Mouse (Mus musculus): ENCODE results near the gene Gm17455. TPM values are rescaled to one million over a fixed set of nuclear protein-coding genes. Genes with fewer than 3 reads are reported as not detected.

Gene Gm17455
- total RNA-seq, 2 experiments from 2014 or later = 0.44 to 1.3 TPM

DNA sequence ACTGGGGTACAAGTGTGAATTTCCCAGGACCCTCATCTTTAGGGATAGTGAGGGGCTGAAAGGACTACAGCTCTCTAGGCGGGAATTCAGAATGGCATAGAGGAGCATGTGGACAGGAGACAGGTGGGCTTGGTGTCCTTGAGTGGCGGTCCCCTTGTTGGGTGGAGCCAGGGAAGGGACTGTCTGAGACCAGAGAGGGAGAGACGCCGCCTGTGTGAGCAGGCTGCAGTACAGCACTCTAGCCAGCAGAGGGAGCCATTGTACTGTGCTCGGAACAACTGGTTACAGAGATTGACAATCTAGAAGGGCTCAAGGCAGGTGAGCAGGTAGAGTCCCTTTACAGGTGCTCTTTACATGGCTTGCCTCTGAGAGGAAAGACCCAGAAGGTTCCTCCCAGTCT lies 8.3 kb downstream of the Gm17455 start:
- intact Hi-C loops (cut with DNase I) = loop anchor here (2.0 kb wide), 2 partner anchors 61 to 349 kb away; partner anchors contain the start of gene Vsir
- DNase-seq (ENCODE audit: low spot score in 2 of 2) = peak; percentile 57 to 70

DNA sequence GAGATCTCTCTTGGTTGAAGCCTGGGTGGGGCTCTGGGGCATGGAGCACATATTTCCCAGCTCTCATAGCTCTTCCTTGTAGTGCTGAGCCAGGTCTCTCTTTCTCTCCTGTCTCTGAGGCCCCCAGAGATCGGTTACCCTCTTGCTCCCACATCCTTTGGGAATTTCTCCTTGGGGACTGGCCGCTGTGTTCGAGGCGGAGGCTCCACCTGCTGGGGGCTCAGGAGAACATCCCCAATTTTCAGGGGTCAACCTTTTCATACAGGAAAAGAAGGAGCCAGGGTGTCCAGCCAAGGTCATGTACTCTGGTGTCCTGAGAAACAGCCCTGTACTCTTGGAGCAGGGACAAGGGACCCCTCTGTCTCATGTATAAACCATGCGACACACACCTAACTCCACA lies 12.3 kb downstream of the Gm17455 start:
- intact Hi-C loops (cut with DNase I) = loop anchor here (1.0 to 10.0 kb wide), 2 partner anchors 106 to 267 kb away; no protein-coding TSS in a partner anchor
- no peak for DNase-seq (ENCODE audit: low spot score in 2 of 2)

DNA sequence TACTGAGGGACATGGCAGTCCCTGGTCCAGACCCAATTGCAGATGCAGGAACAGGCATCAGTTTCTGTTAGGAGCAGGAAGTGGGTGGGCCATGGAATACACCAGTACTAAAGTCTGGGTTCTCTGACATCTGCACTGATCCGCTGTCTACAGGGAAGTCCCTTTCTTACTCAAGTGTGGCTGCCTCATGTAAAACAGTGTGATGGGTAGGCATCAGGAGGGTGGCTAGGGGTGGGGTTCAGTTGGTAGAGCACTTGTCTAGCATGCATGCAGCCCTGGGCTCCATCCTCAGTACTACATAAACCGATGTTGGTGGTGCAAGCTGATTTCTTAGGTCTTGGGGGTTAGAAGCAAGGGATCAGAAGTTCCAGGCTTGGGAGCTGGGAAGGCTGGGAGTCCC lies 14.2 kb downstream of the Gm17455 start:
- DNase-seq (ENCODE audit: low spot score in 2 of 2) = no peak
- intact Hi-C loops (cut with DNase I) = loop anchor here (10.0 kb wide), 1 partner anchor 269 kb away; no protein-coding TSS in a partner anchor

DNA sequence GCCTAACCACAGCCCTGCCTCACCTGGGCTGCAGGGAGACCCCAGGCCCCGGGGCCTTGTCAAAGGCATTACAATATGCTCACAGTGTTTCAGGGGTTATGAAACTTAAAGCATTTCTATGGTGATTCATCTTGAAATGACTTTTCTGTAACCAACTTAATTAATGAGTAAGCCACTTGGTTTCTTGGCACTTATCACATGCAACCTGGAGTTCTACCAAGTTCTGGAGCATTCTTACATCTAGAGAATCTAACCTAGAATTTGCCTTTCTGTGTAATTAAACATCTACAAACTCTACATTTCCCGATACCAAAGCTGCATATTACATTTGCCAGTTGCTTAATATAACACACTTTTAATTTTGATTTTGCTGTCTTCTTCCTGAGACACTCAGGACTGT lies 17.5 kb downstream of the Gm17455 start:
- no peak for DNase-seq (ENCODE audit: low spot score in 2 of 2)
- intact Hi-C loops (cut with DNase I) = loop anchor here (10.0 kb wide), 1 partner anchor 272 kb away; no protein-coding TSS in a partner anchor

DNA sequence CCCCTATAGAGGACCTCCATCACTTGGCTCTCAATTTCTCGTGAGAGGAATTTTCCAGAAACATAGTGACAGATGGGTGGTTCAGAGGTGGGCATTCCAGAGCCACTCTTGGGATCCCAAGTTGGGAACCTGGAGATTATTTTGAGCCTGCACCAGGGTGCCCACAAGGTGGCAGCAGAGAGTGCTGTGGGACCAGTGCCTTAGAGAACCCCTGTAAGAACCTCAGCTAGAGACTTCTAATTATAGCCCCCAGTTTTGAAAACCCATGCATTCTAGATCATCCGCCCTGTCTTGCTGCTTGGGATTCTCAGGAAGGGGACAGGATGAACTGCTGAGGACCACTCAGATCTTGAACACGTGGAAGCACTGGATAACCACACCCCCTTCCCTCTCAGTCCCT lies 18.6 kb downstream of the Gm17455 start:
- intact Hi-C loops (cut with DNase I) = loop anchor here (2.0 to 10.0 kb wide), 2 partner anchors 273 to 279 kb away; partner anchors contain the start of gene Cdh23
- DNase-seq (ENCODE audit: low spot score in 2 of 2) = peak; percentile 65 to 72

DNA sequence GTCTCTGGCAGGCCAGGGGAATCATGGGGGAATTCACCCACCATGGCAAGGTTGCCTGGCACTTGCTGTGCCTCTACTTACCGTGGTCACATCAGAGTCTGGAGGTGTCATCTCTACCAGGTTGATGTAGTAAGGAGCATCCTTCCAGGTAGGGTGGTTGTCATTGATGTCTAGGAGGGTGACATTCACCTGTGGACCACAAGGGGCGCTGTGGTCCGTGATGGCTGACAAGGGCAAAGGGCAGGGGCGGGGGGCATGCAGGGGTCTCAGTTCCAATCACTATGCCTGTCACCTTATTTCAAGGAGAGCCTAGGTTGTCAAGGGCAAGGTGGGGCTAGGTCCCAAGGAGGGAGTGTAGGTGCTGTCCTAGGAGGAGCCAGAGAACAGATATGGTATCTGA lies 20.1 kb downstream of the Gm17455 start:
- no peak for DNase-seq (ENCODE audit: low spot score in 2 of 2)
- intact Hi-C loops (cut with DNase I) = loop anchor here (2.0 to 10.0 kb wide), 3 partner anchors 108 to 277 kb away; partner anchors contain the start of gene Cdh23

DNA sequence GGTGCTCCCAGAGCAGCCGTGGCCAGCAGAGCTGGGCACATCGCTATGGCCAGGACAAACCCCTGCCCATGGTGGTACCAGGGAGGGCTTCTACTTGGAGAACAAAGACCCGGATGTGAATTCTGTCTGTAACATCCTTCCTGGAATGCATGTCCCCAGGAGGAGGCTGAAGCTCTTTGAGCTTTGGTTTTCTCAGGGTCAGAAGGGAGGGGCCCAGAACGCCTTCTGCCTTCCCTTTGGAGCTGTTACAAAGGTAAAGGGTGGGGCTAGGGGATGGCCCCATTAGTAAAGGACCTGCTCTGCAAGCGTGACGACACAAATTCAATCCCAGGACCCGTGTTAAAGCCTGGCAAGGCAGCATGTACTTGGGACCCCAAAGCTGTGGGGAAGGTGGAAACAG lies 23.2 kb downstream of the Gm17455 start:
- no peak for DNase-seq (ENCODE audit: low spot score in 2 of 2)
- intact Hi-C loops (cut with DNase I) = loop anchor here (5.0 kb wide), 1 partner anchor 105 kb away; no protein-coding TSS in a partner anchor

DNA sequence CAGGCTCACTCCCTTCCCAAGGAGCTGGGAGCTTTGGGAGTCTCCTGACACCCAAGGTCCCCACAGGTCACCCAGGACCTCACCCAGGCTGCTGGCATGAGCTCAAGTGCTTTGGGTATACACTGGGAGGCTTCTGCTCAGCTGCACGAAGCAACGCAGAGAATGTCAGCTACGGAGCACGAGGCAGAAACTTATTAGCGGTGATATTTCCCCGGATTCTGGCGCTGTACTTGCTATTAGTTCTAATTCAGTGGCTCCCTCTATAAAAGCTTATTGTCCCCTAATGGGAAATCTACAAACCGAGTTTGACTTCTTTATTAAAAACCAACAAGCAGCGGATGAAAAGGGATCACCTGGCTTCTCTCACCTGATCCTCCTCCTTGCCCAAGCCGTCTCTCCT lies 30.5 kb downstream of the Gm17455 start:
- intact Hi-C loops (cut with DNase I) = no loop called here
- DNase-seq (ENCODE audit: low spot score in 2 of 2) = no peak

DNA sequence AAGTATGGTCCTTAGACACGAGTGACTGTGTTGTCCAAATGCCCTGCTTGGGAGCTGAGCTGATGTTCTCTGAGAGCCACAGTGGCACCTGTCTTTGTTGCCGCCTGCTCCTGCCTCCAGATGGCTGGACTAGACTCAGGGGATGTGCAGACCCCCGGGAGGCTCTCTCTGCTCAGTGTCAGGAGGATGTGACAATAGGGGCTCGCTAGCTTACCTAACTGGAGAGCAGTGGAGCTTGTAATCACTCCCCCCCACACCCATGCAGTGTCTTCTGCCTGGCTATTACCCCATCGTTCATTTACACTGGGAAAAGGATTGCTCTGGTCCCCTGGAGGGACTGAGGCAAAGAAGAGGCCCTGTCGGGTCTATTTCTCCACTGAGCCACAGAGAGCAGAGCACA lies 31.1 kb downstream of the Gm17455 start:
- intact Hi-C loops (cut with DNase I) = no loop called here

DNA sequence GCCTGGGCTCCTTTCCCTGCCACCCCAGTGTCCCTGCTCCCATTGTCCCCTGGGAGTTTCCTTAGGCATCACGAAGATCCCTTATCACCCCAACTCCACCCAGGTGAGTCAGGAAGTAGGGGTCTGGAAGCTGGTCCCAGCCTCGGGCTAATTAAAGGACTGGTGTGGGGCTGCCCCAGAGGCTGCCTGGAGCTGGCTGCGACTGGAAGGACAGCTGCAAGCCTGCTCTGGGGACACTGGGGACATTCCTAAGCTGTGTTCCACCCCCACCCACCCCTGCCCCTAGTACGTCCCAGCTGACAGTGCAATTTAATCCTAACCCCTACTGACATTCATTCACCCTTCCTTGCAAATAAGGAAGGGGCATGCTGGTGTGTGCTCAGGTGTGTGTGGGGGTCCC lies 33.2 kb downstream of the Gm17455 start:
- intact Hi-C loops (cut with DNase I) = no loop called here

More for the DNA sequence above, 31.1 kb downstream of the Gm17455 start:
- no peak for DNase-seq (ENCODE audit: low spot score in 2 of 2)

DNA sequence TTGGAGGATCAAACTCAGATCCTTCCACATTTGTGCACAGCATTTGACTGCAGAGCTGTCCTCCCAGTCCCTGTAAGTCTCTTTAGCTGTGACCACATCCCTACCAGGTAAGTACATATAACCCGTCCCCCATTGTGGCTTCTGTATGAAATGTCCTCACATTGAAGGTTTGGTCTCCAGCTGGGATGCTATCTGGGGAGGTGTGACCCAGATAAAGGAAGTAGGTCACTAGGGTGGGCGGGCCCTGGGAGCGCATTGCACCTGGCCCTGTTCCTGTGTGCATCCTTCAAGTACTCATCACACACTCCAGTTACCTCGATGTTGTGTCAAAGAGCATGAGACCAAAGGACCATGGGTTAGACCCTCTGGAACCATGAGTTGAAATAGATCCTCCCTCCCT lies 42.8 kb downstream of the Gm17455 start:
- DNase-seq (ENCODE audit: low spot score in 2 of 2) = no peak
- intact Hi-C loops (cut with DNase I) = no loop called here

More for the DNA sequence above, 33.2 kb downstream of the Gm17455 start:
- no peak for DNase-seq (ENCODE audit: low spot score in 2 of 2)

DNA sequence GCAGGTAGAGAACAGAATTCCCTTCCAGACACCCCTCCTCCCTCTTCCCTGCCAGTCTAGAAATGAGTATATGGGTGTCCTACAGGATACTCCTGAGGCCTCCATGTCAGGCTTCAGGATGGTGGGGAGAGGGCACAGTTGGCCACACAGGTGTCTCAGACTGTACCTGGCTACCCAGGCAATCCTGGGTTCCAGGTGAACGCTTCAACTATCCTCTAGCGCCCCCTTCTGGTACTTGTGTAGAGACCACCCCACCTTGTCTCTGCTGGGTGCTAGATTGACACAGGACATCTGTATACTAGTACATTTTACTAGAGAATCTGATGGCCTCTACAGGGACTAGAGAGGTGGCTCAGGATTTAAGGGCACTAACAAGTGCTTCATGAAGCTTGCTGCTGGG lies 43.6 kb downstream of the Gm17455 start:
- intact Hi-C loops (cut with DNase I) = no loop called here
- DNase-seq (ENCODE audit: low spot score in 2 of 2) = no peak

DNA sequence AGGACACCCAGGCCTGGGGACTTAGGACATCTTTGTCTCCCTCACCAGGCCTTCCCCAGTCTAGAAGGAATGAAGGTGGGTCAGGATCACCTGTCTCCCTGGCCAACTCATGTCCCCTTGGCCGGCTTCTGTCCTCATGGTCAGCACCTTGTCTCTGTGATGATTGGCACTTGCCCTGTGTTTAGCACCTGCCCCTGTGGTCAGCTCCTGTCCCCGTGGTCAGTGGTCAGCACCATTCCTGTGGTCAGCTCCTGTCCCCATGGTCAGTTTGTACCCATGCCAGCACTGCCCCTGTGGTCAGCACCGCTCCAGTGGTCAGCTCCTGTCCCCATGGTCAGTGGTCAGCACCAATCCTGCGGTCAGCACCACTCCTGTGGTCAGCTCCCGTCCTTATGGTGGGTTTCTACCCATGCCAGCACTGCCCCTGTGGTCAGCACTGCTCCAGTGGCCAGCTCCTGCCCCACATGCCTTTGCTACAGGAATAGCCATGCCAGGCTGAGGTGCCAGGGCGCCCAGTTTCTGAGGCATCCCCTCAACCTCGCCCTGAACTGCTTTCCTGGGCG lies 45.6 kb downstream of the Gm17455 start:
- intact Hi-C loops (cut with DNase I) = no loop called here
- DNase-seq (ENCODE audit: low spot score in 2 of 2) = no peak

DNA sequence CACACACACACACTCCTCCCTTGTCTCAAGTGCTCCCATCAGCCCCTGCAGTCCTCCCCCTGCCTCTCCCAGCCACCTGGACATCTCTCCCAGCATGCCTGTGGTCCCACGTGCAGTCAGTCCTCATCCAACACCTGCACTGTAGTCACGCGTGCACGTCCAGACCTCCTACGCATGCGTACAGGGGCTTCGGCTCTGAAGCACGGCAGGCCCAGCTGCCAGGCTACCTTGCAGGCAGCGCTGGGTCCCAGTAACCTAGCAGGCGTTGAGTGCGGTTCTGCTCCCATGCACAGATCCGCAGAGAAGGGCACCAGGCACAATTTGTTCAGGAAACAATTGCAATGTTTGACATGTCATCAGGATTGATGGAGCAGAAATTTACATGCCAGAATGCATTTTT lies 47.7 kb downstream of the Gm17455 start:
- intact Hi-C loops (cut with DNase I) = no loop called here
- peak in 1 of 2 experiments; percentile 2 for DNase-seq (ENCODE audit: low spot score in 2 of 2)

Other genes with a start within 250 kb of the Gm17455 start
- 1 to 10 TPM; 1.6 to 1.8 TPM for gene Chst3, start 180.5 kb upstream of the Gm17455 start, total RNA-seq (2021)
- gene Psap, start 122.1 kb upstream of the Gm17455 start, total RNA-seq (2021) = 1,000 to 10,000 TPM; 1,491 to 1,558 TPM
- gene Vsir, start 52.9 kb upstream of the Gm17455 start, total RNA-seq (2021) = 10 to 100 TPM; 26.6 to 32.3 TPM